Mouse (Mus musculus) liver, embryonic 14.5 days (tissue): ENCODE results near the gene Ergic1. TPM values are rescaled to one million over a fixed set of nuclear protein-coding genes. Genes with fewer than 3 reads are reported as not detected.

Experiments
- ATAC-seq: fragments of 200-750 bp; cut with Nextera tagmentation; 2 replicates; pipeline ENCODE4 v1.8.0; 2017; ENCODE audit warnings: moderate number of reproducible peaks, mild to moderate bottlenecking, moderate library complexity; ENCODE audit not compliant: insufficient read depth
- DNase-seq, 3 experiments: peaks; one replicate each; pipeline ENCODE4 v3.0.0-alpha.2; 2012 to 2013; ENCODE audit warnings: low read depth in 3 of 3, low spot score in 3 of 3
- H3K27ac ChIP-seq: fragments of 300-500 bp; sonication (generic); 2 replicates; pipeline ENCODE4 v1.5.1; 2014; ENCODE audit warnings: moderate library complexity, mild to moderate bottlenecking, control low read depth, inconsistent platforms
- H3K27me3 ChIP-seq: fragments of 300-500 bp; sonication (generic); 2 replicates; pipeline ENCODE4 v1.6.1; 2014; ENCODE audit warnings: mild to moderate bottlenecking, low read length, moderate library complexity; ENCODE audit not compliant: control insufficient read depth, insufficient read depth
- H3K36me3 ChIP-seq: fragments of 300-500 bp; sonication (generic); replicated peaks from 2 replicates; pipeline ENCODE4 v1.6.1; 2014; ENCODE audit warnings: low read depth; ENCODE audit not compliant: control insufficient read depth, insufficient read depth
- H3K4me1 ChIP-seq, 2 experiments: fragments of 200-500 bp in 1 of 2; fragments of 300-500 bp in 1 of 2; sonication (generic) in 1 of 2; replicated peaks; 2 replicates each; pipeline ENCODE4 v1.6.1; 2012 to 2014; ENCODE audit warnings: antibody characterized with exemption in 1 of 2, inconsistent platforms in 1 of 2, low read length in 1 of 2; ENCODE audit not compliant: control insufficient read depth in 2 of 2, insufficient read depth in 2 of 2
- H3K4me2 ChIP-seq: fragments of 300-500 bp; sonication (generic); 2 replicates; pipeline ENCODE4 v1.6.1; 2014; ENCODE audit warnings: low read depth, mild to moderate bottlenecking, control low read depth, moderate library complexity
- H3K4me3 ChIP-seq, 2 experiments: fragments of 200-500 bp in 1 of 2; fragments of 300-500 bp in 1 of 2; sonication (generic) in 1 of 2; 2 replicates each; pipeline ENCODE4 v1.5.1; 2012 to 2014; ENCODE audit warnings: low read depth in 2 of 2, low read length in 2 of 2, mild to moderate bottlenecking in 2 of 2, control low read depth in 1 of 2, inconsistent platforms in 1 of 2, moderate library complexity in 1 of 2; ENCODE audit not compliant: insufficient read depth in 1 of 2
- H3K9ac ChIP-seq: fragments of 300-500 bp; sonication (generic); replicated peaks from 2 replicates; pipeline ENCODE4 v1.6.1; 2014; ENCODE audit warnings: mild to moderate bottlenecking, control low read depth, moderate library complexity
- H3K9me3 ChIP-seq: fragments of 300-500 bp; sonication (generic); 2 replicates; pipeline ENCODE4 v1.6.1; 2016; ENCODE audit warnings: low read length, mixed read lengths; ENCODE audit not compliant: control insufficient read depth
- CTCF ChIP-seq: IDR thresholded peaks from 2 replicates; pipeline ENCODE4 v1.5.1; 2016; ENCODE audit warnings: antibody characterized with exemption, low read depth, control low read depth
- EP300 ChIP-seq: IDR thresholded peaks from 2 replicates; pipeline ENCODE4 v1.6.1; 2016; ENCODE audit warnings: antibody characterized with exemption, low read depth
- WGBS: fragments of 180-500 bp; shearing (Covaris S2); extraction: QIAGEN DNeasy Blood & Tissue Kit; methylation state at CpG from one replicate; pipeline ENCODE4 v1.1.7; 2014; ENCODE audit not compliant: insufficient replicate concordance; 5-methylcytosine and 5-hydroxymethylcytosine counted together
- polyA plus RNA-seq, 2 experiments: library from polyadenylated mRNA; depleted of rRNA in 1 of 2; stranded (reverse) in 1 of 2; unstranded in 1 of 2; fragments of >200 nt; fragmentation: Nextera tagmentation in 1 of 2; extraction: Ambion mirVana in 1 of 2; gene quantifications; 2 replicates each; pipeline versions ENCODE4 v1.2.1 to v1.2.3; 2012 to 2014

Ergic1 gene
- polyA plus RNA-seq, 2 experiments = 26.0 to 33.4 TPM

DNA sequence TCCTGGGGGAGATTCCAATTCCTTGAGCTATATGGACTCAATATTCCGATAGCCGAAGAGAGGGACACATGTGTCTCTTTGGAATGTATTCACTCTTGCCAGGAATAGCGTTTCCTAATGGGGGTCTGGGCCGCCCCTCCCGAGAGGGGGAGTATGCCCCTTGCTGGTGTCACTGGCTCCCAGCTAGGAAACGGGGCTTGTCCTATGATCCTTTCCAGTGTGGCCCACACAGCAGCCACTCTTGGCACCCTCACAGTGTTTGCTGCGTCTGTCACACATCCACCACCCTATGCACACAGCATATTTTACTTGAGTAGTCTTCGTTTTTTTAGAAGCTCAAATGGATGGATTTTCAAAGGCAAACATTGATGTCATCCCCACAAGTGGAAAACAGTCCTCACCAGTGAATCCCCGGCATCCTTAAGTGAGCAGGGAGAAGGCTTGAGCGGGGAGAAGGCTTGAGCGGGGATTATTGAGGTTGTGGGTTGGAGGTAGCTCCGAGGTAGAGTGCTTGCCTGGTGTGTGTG lies 26.7 kb downstream of the Ergic1 start:
- H3K9me3 ChIP-seq = no peaks in the 10 kb centered on the region
- no peaks in the 10 kb centered on the region; the same call in 1 of the 2 replicates for H3K36me3 ChIP-seq
- no peak overlapping the region for H3K4me3 ChIP-seq
- no peaks in the 10 kb centered on the region for H3K27me3 ChIP-seq
- no peak overlapping the region for H3K9ac ChIP-seq
- peaks cover 0 to 16% of the 10 kb centered on the region in 2 experiments; a peak in 2 of 4 replicates for H3K4me1 ChIP-seq
- WGBS = 81% methylated on average over 12 of the region's 12 CpGs
- H3K4me2 ChIP-seq = no peak overlapping the region
- no peak for DNase-seq
- no peak for TF ChIP-seq EP300
- no peak for TF ChIP-seq CTCF
- no peak overlapping the region for H3K27ac ChIP-seq
- no peak for ATAC-seq

DNA sequence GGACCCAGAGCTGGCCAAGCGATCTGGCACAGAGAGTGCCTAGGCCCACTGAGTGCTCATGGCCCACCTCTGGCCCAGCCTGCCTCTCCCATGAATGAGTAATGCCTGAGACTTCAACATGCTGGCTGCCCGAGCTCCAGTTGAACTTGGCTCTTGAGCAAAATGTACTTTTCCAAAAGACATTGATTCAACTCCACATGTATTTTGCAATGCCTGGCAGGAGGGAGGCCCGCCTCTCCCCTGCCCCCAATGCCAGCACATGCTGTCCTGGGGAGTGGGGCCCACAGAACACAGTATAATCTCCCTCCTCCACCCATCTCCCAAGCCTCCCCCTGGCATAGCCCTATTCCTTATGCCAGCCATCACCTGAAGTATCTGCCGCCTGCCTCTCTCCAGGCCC lies 31.2 kb downstream of the Ergic1 start:
- H3K36me3 ChIP-seq = no peaks in the 10 kb centered on the region; the same call in 1 of the 2 replicates
- H3K9ac ChIP-seq = no peak overlapping the region
- no peak for ATAC-seq
- no peak overlapping the region for H3K4me3 ChIP-seq
- DNase-seq = no peak
- H3K4me2 ChIP-seq = no peak overlapping the region
- no peak overlapping the region for H3K27ac ChIP-seq
- H3K4me1 ChIP-seq = peaks cover 12 to 26% of the 10 kb centered on the region in 2 experiments
- no peak for TF ChIP-seq CTCF
- no peak for TF ChIP-seq EP300
- WGBS = 65% methylated on average over 4 of the region's 4 CpGs
- no peaks in the 10 kb centered on the region for H3K27me3 ChIP-seq
- no peaks in the 10 kb centered on the region for H3K9me3 ChIP-seq

DNA sequence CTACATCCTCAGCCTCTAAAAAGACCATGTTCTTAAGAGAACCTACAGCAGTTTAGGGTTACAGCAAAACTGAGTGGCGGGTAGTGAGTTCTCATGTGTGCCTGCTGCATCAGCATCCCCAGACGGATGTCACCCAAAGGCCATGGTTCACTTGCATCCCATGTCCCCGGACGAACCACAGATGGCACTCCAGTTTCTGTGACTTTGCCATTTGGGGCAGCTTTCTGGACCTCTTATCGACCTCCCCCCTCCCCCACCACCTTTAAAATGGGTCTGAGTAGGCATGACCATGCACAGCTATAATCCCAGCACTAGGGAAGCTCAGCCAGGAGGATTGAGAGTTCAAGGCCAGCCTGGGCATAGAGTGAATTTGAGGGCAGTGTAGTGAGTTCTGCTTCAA lies 31.9 kb downstream of the Ergic1 start:
- Histone ChIP-seq H3K4me2 (no peak overlapping the region), H3K4me1 (peaks cover 12 to 26% of the 10 kb centered on the region in 2 experiments), H3K9me3 (no peaks in the 10 kb centered on the region), H3K27ac (no peak overlapping the region), H3K9ac (no peak overlapping the region), H3K36me3 (no peaks in the 10 kb centered on the region), H3K4me3 (no peak overlapping the region), H3K27me3 (no peaks in the 10 kb centered on the region)
- TF ChIP-seq EP300 (no peak), CTCF (no peak)
- WGBS = 69% methylated on average over 5 of the region's 5 CpGs
- ATAC-seq (no peak), DNase-seq (no peak)

DNA sequence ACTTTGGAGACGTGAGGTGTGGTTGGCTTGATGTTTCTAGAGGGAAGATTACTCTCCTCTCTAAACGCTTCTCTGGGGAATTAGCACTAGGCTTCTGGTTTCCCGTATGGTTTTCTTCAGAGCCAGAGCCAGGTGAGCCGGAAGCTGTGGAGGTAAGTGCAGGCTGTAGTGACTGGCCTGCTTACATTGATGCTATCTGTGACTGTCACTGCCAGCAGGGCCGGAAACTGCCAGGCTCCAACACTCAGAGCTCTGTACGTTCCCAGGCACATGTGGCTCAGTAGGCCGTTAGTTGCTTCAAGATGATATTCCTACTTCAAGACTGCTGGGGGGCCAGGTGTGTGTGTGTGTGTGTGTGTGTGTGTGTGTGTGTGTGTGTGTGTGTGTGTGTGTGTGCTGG lies 32.9 kb downstream of the Ergic1 start:
- TF ChIP-seq EP300 (no peak), CTCF (no peak)
- peaks cover 12 to 26% of the 10 kb centered on the region in 2 experiments for H3K4me1 ChIP-seq
- H3K9ac ChIP-seq = no peak overlapping the region
- H3K9me3 ChIP-seq = no peaks in the 10 kb centered on the region
- no peak for DNase-seq
- no peak for ATAC-seq
- no peaks in the 10 kb centered on the region for H3K27me3 ChIP-seq
- H3K4me2 ChIP-seq = no peak overlapping the region
- H3K36me3 ChIP-seq = no peaks in the 10 kb centered on the region
- WGBS = 61% methylated on average over 7 of the region's 7 CpGs
- H3K4me3 ChIP-seq = no peak overlapping the region
- H3K27ac ChIP-seq = no peak overlapping the region

DNA sequence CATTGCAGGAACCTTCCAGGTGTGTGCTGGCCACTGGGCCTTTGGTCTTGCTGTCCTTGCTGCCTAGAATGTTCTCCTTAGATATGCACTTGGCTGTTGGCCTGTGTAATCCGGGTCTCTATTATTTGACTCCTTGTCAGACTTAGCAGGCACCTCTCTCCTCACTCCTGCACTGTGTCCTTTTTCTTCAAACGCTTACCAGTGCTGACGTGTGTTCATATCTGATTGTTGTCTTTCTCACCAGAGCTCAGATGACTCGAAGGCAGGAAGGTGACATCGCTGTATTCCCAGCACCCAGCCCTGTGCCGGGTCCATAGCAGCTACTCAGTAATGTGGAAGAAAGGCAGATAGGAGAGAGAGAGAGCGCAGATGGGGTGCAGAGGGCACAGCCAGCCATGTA lies 33.7 kb downstream of the Ergic1 start:
- DNase-seq (no peak), ATAC-seq (0 out of 2 replicates have a peak, but pooled peaks have one; percentile 5)
- TF ChIP-seq EP300 = no peak
- TF ChIP-seq CTCF = no peak
- Histone ChIP-seq H3K27me3 (no peaks in the 10 kb centered on the region), H3K27ac (no peak overlapping the region), H3K9ac (no peak overlapping the region), H3K4me2 (no peak overlapping the region), H3K4me3 (no peak overlapping the region), H3K9me3 (no peaks in the 10 kb centered on the region), H3K4me1 (peaks cover 12 to 26% of the 10 kb centered on the region in 2 experiments), H3K36me3 (no peaks in the 10 kb centered on the region)
- WGBS = 32% methylated on average over 7 of the region's 7 CpGs
